Mouse (Mus musculus): Measurements from ENCODE around the gene Abcc4.

- TF ChIP-seq POLR2A (IDR thresholded peaks at IDR 0.05; ENCODE audit: borderline replicate concordance, control insufficient read depth, low read depth, low read length) = peak; percentile 49; the same call in 1 of the 2 replicates
- no peak for TF ChIP-seq CTCF (IDR thresholded peaks at IDR 0.05; ENCODE audit: control insufficient read depth, insufficient read depth, low read length)
Observed at GRCm38 (mm10) chr14:118705808-118706731, at the start of gene Abcc4.
